Mouse (Mus musculus) brain, adult 2 months (tissue): Measurements from ENCODE around the gene Scarb2.
A peak's percentile ranks its signal among the peaks of the same experiment; 100 is the strongest.

Source experiments
- DNase-seq: peaks from one replicate; pipeline ENCODE4 v3.0.0; 2011; ENCODE audit warnings: low read depth, low spot score

The Scarb2 gene

DNA sequence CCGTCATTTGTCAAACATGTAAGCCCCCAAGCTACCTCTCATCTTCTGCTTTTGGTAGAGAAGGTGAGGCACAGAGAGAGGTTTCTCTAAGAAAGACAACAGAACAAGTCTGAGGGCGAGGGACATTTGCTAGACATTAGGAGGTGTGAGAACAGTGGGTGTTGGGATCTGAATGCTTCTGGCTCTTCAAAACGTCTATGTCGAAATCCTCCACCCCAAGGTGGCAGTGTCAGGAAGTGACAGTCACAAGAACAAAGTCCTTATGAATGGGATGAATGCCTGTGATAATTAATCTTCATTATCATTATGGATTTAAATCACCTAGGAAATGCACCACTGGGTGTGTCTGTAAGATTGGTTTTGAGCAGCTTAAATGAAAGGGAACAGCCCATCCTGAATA, 11.3 kb downstream of the Scarb2 start:
- peak; percentile 44 for DNase-seq

DNA sequence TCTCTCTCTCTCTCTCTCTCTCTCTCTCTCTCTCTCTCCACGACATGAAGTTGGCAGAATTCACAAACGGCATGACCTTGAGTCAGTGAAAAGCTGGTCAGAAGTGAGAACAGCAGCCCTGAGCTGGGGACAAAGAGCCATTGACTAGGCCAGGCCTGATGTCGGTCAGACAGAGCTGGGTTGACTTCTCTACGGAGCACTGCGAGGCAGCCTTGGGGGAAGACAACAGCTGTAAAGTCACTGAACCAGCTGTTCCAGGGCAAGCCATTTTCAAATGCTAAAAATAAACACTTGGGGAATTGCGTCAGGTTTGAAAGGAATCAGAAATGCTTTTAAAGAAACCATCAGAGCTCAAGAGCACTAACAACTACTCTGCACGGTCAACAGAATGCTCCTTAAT, 13.2 kb downstream of the Scarb2 start:
- DNase-seq, result peak; percentile 88

DNA sequence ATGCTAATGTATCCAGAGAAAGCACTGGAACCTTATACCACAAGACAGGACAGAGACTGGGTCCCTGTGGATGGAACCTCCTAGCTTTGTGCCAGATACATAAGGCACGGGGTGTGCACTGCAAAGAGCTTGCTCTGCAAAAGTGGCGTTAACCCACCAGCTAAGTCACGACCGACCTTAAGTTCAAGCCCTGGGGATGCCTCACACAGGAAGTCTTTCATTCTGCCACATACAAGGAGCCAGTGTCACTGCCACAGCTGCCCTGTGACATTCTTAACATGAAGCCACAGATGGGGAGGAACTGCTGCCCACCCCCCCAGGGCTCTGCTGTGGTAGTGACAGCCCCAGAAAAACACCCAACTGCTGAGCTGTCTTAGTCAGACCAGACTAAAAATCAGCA, 15.9 kb downstream of the Scarb2 start:
- DNase-seq, result peak; percentile 31

DNA sequence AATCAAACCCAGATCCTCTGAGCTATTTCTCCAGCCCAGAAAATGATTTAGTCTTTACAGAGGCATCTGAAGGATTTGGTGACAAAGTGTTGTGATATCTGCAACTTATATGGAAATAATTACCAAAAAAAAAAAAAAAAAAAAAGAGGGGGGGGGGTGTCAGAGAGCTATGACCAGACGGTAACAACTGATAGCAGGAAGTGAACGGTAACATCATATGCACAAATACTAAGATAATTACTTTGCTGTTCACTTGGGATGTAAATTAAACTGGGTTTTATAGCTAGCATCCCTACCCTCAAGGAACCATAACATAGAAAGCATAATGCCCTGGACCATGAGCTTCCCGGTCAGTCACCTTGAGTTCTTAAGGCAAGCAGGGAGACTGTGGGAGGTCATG, 16.3 kb downstream of the Scarb2 start:
- no peak for DNase-seq

DNA sequence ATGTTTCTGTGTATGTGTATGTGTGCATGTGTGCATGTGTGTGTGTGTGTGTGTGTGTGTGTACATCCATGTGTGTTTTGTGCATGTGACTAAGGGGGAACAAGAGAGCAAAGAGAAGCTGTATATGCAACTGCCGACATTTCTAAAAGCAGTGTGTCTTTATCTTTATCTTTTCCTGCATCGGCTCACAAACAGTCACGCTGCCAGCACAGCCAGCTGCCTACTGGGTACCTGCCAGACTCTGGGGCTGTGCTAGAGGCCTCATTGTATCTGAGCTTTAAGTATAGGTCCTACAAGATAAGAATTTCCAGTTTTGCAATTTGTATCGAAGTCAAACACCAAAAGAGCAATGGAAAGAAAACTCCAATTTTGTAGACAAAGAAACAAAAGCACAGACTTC, 17.1 kb downstream of the Scarb2 start:
- DNase-seq, result peak; percentile 66

DNA sequence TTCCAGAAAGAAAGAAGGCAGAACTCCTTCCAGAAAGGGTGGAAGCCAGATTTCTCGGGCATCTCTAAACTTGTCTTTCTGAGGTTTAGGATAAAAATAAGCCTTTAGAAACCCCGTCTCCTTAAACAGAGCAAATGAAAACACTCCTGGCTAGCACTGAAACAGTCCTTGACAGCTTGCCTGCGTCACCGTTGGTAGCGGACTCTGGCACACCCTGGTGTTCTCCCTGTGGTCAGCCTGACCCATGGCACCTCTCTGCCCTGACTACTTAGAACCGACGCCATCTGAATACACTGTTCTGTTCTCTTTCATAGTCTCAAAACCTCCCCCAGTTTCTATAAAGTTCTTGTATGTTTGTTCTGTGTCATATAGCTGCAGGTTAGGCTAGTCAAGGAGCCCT, 17.7 kb downstream of the Scarb2 start:
- DNase-seq, result peak; percentile 62

DNA sequence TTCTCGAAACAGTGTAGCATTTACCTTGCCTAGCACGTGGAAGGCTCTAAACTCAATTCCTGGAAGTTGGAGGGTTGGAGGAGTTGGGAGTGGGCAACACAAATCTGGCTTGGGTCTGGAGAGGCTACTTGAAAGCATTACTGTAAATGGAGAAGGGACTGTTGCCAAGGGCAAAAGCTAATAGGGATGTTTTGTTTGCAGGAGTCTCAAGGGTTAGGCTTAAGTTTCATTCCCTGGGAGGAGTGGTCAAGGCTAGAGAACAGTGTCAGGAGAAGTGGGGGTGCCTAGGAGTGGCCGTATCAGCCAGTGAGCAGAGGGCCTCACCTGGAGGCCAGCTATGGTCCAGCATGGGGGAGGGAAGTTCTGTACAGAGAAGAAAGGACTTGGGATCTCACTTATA, 18.2 kb downstream of the Scarb2 start:
- DNase-seq, result no peak

DNA sequence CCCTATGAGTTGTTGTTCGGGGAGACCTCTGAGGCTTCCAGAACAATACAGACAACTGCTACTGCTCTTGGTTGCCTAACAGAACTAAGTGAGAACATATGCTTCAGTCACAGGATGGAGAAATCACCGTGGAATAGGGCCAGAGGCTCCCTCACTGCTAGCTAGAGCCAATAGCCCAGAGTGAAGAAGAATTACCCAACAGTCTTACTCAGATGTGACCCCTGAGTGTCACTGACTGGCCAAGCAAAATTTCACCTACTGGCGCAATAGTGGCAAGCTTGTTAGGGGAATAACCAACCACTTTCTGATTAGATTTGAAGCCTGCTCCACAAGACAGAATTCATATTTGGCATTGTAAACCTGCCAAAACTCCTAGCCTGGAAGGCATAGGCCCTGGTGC, 19.9 kb downstream of the Scarb2 start:
- peak; percentile 73 for DNase-seq

DNA sequence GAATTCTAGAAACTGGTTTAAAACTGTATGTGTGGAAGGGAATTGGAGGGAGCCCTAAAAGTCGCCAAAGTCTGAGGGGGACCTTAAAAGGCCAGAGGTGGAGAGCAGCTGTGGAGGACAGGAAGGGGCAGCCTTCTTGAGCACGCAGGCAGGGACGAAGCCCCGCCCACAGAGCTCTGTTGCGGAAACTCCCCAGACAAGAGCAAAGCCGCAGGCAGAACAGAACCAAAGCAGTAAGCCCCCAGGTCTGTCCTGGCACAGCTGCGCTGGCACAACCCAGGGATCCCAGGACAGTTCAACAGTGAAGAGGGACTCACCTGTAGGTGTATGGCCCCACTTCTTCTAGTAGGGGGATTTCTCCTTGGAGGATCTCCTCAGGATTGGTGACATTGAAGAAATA, 21.8 kb downstream of the Scarb2 start:
- DNase-seq, result no peak

DNA sequence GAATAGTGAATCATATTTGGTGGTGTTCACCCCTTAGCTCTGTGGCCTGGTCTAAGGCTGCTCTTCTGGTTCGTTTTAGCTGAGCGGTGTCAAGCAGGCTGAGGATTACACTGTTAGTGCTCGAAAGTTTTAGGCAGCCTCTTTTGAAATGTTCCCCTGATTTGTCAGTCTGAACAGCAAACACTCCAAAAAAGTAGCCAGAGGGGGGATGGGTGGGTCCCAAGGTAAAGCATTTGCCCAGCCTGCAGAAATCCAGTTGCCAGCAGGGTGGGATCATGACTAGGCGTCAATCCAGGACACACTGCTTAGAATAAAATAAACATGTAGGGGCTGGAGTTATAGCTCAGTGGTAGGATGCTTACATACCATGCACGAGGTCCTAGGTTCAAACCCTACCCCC, 33.8 kb downstream of the Scarb2 start:
- DNase-seq, result no peak

DNA sequence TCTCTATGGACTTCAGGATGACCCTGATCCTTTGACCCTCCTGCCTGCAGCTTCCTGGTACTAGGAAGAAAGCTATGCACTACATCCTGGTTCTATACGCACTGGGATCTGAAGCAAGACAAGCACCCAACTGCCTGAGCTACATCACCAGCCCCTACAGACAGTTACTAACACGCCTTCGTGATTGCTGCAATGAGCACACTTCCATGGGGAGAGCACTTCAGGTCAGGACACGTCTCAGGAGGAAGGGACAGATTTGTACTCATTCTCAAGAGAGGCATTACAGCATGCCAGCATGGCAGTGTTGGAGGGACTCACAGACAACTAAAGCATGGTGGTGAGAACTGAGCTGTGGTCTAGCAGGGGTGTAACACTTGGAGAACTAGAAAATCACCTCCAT, 35.1 kb downstream of the Scarb2 start:
- no peak for DNase-seq

DNA sequence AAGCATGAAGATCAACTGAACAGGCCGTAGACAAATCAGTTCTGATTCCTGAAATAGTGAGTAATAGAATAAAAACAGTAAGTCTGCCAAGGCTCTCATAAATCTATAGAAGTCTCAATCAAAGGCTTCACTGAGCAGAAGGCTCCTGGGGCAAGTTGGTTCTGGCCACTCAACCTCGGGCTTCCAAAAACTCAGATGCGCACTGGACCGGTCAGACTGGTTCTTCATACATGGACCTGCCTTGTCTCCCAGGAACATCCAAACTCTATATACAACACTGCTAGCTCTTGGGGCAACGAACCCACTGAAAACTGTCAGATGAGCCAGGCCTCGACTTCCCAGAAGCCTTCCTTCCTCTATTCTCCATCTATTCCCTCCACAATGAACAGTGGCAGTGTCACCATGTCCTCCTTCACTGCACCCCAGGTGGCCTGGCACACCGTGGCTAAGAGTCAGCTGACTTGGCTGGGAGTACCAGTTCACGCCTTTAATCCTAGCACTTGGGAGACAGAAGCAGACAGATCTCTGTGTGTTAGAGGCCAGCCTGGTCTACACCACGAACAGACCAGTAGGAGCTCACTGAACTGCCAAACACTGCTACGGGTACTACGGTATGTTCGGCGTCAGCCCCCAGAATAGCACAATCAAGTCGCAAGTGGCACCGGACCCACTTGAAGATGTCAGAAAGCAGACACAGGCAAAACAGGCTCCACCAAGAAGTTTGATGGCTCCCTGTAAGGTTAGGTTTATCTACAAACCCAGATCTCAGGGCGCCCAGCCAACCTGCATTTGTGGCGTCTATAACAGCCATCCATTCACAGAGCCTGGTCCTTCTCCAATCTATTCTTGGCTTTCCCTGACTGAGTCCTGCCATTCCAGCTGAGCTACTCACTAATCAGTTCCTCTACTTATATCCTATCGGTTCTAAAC, 37.2 kb downstream of the Scarb2 start:
- peak; percentile 47 for DNase-seq

DNA sequence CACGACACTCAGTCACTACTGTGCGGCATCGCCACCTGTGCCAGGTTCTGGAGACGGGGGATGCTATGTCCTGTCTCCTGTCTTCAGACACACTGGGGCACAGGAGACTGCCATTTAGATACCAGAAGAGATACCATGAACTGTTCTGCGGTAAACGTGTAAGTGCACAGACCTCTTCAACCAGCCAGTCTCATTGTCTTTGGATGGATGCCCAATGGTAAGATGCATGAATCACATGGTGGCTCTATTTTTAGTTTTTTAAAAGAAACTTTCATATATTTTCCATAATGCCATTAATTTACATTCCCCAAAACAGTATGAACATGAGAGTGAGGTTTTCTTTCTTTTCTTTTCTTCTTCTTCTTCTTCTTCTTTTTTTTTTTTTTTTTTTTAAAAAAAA, 38.4 kb downstream of the Scarb2 start:
- no peak for DNase-seq

DNA sequence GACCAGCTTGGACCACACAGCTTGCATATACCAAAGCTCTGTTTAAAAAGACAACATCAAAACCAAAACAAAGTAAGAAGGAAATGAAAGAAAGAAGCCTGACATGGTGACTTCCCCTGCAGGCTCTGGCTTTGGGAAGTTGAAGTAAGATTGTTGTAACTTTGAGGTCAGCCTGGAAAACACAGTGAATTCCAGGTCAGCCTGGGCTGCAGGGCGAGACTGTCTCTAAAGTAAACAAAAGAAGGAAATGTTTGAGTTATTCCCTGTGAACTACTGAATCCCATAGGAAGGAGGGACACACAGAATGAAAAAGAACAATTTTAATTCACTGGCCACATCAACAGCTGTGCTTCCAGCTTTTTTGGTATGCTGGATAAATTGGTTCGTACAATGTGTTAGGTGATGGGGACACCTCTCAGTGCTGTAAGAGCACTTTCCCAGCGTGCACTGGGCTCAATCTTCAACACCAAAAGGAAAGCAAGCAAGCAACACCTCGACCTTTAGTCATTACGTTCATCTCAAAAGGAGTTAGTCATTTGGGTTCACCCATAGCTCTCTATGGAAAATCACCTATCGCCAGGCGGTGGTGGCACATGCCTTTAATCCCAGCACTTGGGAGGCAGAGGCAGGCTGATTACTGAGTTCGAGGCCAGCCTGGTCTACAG, 39.4 kb downstream of the Scarb2 start:
- DNase-seq, result no peak

DNA sequence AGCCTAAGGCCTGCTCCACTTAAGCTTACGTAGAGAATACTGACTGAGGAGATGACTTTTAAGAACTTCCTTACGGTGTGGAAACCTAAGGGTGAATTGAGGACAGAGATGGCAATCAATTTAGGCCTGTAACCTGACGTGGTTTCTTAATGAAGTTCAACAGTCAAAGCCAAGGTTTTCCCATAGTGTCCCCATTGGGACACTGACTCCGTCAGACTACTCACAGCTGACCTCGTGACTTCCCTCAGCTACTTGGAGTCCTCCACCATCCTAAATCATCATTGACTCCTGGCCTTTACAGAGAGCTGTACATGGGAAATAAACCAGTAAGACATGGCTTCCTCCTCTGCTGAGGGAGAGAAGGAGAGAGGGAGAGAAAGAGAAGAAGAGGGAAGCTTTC, 41.1 kb downstream of the Scarb2 start:
- no peak for DNase-seq

DNA sequence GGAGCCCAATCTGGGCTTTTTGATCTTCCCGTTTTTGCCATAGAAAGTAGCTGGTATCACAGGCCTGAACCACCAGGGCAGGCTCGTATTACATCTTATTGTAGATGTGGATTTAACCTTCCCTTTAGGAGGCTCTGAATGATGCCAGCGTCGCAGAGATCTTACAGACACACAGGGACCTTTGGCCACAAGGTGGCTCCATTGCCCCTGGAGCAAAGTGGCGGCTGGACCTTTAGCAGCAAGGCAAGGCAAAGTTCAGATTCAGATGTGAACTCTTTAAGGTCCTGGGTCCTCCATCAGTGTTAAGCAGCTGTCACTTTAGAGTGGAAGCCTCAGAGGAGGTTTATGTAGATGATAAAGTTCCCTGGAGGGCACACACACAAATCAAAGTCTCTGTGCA, 45.3 kb downstream of the Scarb2 start:
- peak; percentile 80 for DNase-seq

DNA sequence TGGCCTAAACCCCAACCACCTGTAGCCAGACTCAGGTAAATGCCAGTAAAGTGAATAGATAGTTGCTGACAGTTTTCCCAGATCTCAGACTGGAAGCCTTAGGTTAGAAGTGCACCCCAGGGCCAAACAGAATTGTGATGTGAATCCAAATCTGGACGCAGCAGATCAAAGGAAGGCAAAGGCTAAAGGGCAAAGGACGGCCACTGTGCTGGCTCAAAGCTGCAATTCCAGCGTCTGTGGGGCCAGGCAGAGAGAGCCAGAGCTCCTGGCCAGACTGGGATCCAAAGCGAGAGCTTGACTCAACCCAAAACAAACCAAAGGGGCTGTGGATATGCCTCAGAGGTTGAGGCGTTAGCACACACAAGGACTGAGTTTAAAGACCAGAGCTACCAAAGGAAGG, 47.9 kb downstream of the Scarb2 start:
- DNase-seq, result no peak

DNA sequence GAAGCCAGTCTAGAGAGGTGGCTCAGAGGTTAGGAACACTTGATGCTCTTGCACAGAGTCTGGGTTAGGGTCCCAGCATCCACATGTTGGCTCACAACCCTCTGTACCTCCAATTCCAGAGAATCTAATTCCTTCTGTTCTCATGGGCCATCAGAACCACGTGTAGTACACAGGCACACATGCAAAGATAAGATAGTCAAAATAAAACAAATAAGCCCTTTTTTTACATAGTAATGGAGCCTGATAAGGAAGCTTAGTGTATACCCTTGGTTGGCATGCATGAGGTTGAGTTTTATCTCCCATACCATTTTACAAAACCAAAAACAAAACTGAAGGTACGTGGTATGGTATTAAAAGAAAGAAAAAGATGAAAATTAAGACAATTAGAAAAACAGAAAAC, 49.2 kb downstream of the Scarb2 start:
- no peak for DNase-seq

DNA sequence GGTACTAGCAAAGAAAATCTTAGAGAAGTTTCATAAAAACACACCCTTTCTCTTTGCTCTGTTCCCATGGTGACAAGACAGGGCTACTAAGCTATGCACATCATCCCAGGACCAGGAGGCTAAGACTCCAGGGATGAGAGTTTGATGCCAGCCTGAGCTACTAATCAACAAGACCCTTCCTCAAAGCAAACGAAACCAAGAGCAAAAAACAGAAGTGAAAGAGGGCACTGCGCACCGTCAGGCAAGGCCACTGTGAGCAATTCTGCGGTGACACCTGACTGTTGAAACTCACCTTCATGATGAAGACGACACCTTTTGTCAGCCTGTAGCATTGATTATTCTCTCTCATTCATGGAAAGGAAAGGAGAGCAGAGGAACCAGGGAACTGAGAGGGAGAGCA, 53.8 kb downstream of the Scarb2 start:
- DNase-seq, result no peak

DNA sequence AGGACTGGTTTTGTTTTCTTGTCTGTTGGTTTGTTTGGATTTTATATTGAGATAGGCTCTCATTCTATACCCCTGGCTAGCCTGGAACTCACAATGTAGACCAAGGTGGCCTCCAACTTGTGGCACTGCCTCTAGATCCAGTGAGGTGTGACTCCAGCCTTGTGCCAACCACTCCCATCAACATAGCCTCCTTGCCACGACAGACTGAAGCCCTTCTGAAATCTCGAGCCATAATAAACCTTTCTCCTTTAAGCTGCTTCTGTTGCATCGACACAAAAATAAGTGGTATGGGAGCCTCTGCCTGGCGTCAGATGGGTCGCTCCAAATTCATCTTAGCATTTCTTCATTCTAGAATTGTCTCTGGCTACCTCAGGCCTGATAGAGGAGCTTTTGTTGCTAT, 59.9 kb downstream of the Scarb2 start:
- DNase-seq, result no peak

DNA sequence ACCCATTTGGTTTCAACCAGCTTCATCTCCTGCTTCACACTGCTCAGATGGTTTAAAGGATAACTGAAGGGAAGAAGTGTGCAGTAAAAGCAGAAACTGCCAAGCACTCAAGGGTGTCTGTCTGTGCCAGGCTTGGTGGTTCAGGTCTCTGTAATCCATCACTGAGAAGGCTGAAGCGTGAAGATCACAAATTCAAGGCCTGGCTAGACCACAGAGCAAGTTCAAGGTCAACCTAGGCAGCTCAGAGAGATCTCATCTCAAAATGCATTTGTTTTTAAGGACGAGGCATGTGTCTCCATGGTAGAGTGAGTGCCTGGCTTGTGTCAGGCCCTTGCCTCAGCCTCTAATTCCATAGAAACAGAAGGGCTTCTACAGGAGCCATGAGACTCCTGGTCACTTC, 61.6 kb downstream of the Scarb2 start:
- no peak for DNase-seq

DNA sequence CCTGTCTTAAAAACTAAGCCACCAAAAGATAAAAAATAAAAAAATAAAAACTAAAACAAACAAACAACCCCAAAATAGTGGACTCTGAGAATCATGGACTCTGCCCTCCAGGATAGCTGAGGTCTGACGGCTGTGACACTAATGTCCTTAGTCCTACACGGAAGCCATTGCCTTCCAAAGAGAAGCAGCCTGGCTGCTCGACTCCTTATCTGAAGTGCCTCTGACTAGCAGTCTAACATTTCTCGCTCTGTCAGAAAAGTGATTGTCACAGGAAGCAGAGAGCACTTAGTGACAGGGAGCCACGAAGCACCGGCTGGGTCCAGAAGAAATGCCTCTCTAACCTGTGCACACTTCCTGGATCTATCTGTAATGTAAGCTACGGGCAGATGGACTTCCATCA, 63.7 kb downstream of the Scarb2 start:
- DNase-seq, result no peak

DNA sequence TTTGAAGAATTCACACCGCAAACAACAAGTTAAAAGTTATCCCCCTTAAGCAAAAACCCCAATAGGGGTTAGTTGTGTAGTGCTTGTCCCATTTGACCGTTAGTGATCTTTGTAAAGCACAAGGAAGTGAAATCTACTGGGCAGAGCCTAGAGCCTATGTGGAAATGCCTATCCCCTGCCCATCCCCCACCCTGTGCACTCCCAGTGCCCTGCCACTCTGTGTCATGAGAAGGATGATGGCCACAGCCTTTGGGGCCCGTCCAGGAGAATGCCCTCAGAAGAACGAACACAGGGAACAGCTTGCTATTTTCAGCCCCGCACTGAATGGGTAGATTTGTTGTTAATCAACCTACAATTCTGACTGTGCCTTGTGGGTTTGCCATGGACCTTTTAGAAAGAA, 65.1 kb downstream of the Scarb2 start:
- DNase-seq, result peak; percentile 20
